Mouse (Mus musculus) fat pad, adult 2 months (tissue): ENCODE measurements around the gene Aig1.
"Not testable (repeated sequence)": the region's sequence is repeated elsewhere in the genome, so short reads cannot be mapped to it uniquely, and the experiment has no call there.

ENCODE experiments used
- DNase-seq: peaks from one replicate; pipeline ENCODE4 v3.0.0-alpha.2; 2011; ENCODE audit warnings: low read depth, low spot score; ENCODE audit errors: extremely low read depth

Gene Aig1

DNA sequence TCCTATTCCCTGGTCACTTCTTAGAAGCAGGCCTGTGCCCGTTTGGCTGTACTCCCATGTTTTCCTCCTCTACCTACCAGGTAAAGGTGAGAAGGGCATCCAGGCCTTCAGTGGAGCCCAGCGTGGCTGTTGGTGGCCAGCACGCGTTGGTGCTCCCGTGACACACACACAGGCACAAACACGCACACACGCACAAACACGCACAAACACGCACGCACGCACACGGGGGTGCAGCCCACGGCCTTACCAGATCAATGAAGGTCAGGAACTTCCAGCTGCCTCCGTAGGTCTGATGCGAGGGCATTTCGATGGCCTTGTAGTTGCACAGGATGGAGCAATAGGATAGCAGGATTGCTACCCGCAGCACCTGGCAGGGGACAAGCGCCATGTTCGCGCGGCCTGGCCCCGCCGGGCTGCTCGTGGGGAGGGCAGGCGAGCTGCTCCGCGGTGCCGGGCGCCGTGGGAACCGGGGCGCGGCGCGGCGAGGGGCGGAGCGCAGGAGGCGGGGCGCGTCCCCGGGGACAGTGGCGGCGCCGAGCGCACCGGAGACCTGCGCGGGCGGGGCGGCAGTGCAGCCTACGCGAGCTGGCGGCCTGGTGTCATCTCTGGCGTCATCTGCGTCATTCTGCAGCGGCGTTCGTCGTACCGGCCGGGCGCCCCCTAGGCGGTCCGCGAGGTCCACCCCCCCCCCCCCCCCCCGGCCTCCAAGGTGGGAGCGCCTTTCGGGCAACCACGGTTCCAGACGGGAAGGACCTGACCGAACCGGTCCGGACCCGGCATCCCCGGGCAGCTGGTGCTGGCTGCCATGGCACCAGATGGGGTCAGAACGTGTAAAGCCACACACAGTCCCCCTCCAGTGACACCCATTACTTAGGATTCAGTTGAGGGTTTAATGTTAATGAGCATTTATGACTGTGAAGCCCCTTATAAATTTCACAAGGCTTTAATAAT, at the start of gene Aig1:
Aig1 (minus strand) TSS at position 610 of the 951 bp plus-strand sequence.
- no peak for DNase-seq

DNA sequence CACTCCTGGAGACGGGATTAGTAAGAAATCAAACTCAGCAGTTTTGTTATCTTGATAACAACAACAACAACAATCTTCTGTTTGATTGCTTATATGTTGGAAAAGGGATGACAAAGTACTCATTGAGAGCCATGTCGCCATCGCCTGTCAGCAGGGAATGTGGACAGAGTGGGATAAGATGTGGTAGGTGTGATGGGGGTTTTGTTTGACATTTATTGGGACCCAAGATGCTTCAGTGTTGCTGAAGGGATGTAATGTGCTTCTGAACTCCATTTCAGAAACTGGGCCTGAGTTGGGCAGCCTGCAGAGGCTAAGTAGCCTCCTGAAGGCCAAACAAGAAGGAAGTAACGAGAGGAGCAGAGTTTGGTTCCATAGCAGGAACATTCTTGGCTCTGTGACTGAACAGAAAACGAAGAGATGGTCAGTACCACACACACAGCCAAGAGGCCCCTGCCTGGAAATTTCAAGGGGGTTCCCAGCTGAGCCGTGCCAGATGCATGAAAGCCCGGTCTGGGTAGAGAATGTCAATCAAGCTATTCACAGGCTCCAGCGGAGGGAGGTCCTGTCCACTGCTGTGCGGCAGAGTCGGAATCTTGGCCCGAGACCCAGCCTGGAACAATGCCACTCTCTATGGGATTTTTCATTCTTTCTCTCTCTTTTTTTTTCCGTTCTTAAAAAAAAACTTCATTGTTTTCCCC, 48.0 kb upstream of the Aig1 start:
- no peak for DNase-seq

DNA sequence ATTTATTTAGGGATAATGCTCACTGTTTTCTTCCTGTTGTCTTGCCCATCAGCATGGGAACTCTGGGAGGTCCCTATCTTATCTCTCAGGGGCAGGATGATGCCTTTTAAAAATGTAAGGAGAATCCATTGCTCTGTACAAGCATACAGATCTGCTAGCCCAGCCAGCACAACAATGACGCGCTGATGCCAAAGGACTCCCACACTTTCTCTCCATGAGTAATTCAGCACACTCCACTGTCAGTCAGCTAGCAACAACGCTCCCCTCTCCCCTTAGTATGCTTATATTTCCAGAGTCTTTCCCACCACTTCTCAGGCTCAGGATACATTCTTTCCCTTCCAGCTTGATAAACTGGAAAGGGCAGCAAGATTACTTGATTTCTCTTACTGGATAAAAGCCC, 46.4 kb upstream of the Aig1 start:
- DNase-seq: no peak

DNA sequence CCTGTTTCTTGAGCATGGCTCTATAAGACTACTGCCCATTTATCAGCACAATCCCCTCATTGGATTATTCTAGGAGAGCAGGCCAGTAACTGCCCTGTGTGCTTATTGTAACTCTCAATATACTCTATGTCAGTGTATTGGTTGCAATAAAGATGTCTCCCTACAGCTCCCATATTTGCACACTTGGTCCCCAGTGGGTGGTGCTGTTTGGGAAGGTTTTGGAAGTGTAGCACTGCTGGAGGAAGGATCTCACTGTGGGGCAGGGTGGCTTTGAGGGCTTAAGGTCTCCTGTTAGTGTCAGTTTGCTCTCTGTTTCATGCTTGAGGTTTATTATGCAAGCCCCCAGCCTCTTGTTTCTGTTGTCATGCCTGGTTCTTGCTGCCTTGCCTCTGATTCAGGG, 44.9 kb upstream of the Aig1 start:
- DNase-seq: no peak

DNA sequence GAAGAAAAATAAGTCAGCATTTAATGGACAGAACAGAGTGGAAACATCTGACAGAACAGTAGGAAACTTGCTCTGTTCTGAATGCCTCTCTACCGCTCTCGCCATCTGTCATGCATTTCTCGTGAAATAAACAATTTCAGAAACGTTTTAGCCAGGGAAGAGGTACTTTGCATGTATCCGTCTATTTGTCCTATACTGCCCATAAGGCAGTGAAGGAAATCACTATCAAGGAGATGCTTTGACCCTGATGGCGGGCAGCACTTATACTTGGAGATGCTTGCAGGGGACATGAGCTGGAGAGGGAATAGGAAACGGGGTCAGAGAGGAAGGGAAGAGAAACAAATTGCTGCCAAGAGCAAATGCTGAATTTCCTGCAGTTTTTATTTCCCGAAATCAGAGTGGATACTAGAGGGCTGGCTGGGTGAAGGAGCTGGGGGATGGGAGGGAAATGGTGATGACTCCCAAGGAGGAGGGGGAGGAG, 37.5 kb upstream of the Aig1 start:
- DNase-seq: no peak

DNA sequence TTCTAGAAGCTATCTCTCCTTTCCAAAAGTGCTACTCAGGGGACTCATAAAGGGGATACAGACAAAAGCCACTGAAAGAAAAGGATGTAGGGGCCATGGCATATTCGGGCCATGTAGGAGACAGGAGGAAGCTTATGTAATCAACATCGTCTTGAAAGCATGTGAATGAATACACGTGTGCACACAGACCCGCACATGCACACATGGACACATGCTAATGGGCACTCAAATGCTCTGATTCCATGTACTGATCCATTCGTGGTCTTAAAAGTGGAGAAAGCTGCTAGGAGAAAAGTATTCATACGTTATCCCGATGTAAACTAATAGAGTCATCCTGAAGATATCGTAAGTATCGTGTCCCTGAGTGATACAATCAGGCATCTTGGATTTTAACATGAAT, 36.8 kb upstream of the Aig1 start:
- DNase-seq: no peak

DNA sequence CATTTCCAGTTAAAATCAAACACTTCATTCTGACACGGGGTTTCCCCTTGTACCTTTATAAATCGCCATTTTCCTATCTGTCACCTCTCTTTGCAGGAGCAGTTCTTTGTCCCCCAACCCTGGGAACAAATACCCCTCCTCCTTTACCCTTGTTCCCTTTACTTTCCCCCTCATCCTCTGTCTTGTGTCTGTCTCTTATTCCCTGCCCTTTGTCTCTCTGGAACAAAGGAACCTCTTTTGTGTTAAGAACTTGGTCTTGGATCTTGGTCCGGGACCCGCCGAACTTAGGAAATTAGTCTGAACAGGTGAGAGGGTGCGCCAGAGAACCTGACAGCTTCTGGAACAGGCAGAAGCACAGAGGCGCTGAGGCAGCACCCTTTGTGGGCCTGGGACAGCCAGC, 24.0 kb upstream of the Aig1 start:
- DNase-seq: not testable (repeated sequence)

DNA sequence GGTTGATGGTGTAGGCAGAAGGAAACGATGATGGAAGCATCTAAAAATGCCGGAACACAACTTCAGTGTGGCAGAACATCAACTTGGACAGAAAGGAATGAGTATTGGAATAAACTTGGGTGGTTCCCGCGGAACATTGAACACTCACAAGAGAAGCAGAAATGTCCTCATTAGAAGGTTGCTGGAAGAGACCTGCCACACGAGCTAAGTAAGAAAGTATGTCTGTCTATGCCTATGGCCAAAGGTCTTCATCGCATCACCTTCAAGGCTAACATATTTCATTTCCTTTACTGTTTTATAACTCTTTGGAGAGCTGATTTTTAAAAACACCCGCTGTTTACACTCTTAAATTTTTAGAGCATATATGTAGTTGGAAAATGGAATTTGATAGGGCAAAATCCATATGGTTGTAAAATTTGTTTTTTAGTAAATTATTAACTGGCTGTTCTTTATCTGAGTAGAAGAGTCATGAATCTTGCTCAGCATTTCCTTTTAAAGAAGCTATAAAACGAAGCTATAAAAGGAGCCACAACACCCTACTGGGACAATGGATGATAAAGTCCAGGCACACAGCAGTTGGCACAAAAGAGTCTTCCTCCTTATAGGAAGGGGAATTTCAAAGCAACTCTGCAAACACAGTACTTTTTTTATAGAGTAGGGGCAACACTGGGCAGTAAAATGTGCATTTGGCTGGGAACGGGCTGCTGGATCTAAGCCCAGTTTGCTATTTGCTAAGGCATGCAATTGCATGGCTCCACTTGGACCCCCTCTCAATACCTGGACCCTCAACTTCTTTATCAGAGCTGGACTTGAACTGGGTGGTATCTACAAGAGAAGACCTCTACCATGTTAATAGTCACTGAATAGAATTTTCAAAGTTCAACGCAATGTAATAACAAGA, 14.4 kb upstream of the Aig1 start:
- DNase-seq: no peak

DNA sequence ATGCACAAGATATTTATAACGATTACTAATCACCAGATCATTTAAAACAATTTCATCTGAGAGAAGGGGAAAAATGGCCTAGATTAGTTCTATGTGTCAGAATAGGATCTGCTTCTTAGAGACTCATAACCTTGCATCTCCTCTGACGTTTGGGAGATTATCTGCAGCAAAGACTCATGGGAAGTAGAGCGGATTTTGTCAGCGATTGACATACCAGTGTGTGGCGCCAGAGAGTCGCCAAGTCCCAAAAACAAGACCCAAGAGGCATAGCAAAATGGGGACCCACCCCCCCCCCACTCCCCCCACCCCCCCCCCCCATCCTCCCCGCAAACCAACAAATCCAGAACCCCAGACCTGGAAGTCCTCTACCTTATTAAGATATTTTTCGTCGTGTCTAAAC, 13.7 kb upstream of the Aig1 start:
- no peak for DNase-seq

DNA sequence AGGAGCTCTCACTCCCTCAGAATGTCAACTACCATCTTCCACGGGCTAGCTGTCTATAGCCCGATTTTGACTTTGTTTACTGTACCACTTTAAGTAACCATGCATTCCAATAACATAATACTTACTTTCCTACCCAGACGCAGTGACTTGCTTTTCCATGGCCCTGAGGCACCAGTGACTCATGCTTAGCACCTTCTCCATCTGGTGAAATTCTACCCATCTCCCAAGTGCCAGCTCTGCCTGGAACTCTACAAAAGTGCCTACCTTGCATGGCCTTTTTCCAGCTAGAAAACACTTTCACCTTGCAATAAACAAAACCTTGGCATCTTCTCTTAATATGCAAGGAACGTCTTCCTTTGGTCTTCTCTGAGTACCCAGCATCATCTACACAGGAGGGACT, 9.9 kb upstream of the Aig1 start:
- DNase-seq: no peak

DNA sequence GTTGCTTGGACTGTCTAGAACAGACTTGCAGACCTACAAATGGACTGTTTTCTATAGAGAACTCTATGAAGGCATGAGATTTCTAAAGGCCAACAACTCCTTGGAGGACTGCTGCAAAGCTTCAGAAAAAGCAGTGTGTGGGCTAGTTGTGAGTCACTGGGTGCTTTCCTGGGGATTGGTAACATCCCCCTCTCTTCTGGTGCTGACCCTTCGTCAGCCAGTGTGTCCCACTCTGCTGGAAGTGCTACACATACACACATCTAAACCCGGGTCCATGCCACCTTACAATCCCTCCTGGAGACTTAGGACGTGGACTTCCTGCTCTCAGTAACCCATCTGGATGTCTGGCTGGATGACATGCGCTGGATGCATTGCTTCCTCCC, 6.2 kb upstream of the Aig1 start:
- no peak for DNase-seq

DNA sequence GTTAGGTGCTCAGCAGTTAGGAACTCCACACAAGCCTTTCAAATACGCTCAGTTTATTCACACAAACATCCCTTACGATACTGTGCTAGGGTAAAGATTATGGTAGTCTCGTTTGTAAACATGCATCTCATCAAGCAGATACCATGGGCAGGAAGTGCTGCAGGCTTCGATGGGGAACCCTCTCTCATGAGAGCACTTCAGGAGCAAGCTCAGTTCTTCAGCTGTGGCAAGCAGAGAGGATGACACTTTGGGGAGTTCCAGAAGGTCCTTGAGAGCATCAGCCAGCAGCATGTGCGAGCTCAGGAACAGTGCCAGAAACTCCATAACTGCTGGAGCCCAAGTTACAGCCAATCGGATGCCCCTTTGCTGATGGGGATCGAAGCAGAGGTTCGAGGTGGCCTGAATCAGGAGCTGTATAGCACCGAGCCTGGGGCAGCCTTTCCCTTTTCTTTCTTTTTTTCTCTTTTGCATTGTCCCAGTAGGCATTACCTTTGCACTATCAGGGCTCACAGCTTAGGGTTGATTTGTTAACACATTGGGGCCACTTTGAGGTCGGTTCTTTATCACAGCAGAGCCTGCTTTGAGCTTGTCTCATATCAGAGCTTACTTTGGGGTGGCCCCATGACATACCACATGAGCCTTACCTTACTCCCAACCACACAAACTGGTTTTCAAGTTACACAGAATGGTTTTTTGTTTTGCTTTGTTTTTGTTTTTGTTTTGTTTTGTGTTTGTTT, 5.7 kb upstream of the Aig1 start:
- no peak for DNase-seq

DNA sequence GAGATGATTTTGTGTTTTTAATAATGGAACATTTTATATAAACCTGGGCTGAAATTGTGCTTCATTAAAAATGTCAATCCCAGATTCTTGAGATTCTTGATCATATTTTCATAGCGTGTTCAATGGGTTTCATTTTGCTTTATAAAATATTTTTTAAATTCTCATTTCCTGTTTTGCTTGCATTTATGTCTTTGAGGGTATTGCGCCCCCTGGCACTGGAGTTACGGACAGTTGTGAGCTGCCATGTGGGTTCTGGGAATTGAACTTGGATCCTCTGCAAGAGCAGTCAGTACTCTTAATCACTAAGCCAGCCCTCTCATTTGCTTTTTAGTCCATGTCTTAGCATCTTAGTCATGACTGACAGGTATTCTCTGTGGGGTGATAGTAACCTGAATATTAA, 1.8 kb upstream of the Aig1 start:
- DNase-seq: no peak

DNA sequence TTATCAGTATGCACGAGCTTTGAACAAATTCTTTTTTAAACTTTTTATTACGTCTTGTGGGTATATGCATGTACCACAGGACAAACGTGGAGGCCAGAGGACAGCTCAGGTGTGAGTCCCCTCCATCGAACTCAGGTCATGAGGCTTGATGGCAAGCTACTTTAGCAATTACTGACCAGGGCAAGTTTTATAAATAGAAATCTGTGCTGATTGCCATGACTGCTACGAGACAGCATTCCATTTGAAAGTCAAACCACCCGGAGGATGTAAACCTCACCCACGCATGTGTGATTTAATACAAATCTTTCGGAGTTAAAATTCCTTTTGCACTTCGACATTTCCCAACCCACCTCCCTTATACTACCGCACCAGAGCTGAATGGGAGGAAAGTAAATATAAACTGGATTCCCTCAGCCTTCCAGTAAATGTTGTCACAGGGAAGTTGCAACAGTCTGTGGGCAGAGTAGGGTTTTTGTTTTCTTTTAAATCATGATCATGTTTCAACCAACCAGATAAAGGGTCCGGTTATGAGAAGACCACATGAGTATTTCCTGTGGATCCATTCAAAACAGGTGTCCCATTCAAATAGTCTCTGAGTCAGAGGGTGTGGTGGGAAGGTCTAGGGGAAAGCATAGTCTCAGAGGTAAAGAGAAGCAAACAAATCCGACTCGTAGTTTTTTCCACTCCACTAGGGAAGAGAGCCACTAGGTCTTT, 699 bp upstream of the Aig1 start:
- no peak for DNase-seq

DNA sequence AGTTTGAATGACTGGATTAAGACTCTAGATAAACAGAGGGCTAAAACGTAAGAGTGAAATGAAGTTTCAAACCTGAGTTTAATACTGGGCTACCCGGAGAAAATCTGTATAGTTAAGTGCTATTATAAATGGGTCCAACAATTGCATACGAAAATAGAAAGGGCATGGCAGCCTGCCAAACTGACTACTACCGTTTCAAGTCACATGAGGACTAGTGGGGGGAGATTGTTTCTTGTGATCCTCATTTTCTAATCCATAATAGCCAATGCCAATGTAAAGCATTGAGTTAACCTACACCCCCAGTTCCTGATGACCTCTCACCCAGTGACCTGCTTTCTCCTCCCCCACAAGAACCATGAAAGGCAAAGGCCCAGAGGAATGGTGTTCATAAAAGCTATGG, 2.4 kb downstream of the Aig1 start:
- no peak for DNase-seq

DNA sequence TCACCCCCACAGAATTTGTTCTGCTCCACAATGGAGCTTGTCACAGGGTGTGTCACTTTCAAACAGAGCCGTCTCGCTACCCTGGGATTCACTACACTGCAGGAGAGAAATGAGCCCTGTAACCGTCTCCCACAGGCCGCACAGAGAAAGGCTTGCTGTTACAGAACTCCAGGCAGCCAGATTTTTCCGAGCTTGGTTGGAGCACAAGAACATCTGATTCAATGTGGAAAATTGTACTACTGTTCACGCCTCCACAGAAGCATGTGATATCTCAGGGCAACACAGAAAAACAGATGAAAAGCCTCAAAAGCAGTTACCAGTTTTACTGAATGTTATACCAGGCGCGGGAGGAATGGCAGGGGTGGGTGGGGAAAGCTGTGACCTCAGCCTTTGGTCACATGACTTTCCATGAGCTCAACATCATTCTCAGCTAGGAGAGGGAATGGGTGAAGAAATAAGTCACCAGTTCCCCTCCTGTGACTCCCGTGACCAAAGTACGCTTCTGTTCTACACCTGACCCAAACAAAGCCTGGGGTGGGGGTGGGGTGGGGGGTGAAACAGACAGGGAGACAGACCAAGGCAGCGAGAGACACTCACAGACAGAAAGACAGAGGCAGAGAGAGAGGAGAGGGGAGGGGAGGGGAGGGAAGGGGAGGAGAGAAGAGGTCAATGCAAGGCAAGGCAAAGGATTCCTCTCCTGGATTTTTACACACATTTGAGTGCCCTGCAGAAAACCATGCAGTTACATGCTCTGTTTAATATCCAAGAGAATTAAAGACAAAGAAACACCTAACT, 7.5 kb downstream of the Aig1 start:
- no peak for DNase-seq

DNA sequence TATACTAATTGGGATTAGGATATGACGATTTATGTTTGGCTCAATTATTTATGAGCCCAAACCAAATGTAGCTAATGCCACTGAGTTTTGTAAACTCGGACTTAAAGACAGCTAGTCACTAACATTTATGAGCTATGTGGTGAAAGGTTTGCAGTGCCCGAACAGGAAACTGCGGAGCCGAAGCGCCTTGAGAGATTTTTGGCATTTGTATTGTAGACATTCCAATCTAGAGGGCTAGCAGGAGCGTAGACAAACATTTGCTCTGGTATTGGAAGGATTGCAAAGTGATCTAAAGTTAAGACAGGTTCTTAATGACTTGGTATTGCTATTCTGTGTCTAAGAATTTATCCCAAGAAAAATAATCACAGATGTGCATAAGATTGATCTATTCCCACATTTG, 12.3 kb downstream of the Aig1 start:
- no peak for DNase-seq

DNA sequence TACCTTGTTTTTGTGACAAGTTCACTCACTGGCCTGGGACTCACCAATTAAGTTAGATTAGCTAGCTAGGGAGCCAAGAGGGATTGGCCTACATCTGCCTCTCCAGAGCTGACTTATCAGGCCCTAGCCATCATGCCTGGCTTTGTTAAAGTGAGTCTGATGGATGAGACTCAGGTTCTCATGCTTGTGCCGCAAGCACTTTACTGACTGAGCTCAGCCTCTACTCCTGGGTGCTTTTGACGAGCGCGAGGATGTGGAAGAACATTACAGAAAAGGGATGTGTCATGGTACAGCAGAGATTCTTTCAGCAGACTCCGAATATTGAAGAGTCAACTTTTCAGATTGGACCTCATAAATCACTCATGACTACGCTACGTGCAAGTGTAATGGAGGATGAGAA, 12.8 kb downstream of the Aig1 start:
- DNase-seq: no peak

DNA sequence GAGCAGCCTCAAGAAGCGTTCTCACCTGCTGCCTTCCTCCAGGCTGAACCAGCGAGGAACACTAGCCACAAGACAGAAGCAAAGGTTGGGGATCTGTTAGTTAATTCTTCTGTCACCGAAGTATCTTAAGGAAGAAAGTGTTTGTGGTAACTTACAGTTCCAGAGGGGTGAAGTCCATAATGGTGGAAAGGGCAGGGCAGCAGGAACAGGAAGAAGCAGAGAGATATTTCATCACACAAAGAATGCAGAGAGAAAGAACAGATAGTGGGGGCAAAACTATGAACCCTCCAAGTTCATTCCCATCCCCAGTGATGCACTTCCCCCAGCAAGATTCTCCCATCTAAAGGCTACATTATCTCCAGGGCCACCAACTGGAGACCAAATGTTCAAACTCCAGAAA, 13.7 kb downstream of the Aig1 start:
- DNase-seq: no peak
